Mouse (Mus musculus) liver, embryonic 14.5 days (tissue): ENCODE measurements at regions not wholly inside any gene's neighbourhood (a gene's known extent, or its start where the extent isn't known, plus 50 kb on each side); places are given as distances from the start of the nearest gene placed in this dataset.

Experiments used
- ATAC-seq: fragments of 200-750 bp; cut with Nextera tagmentation; 2 replicates; pipeline ENCODE4 v1.8.0; 2017; ENCODE audit warnings: moderate number of reproducible peaks, mild to moderate bottlenecking, moderate library complexity; ENCODE audit not compliant: insufficient read depth
- DNase-seq, 3 experiments: peaks; one replicate each; pipeline ENCODE4 v3.0.0-alpha.2; 2012 to 2013; ENCODE audit warnings: low read depth in 3 of 3, low spot score in 3 of 3
- H3K27ac ChIP-seq: fragments of 300-500 bp; sonication (generic); 2 replicates; pipeline ENCODE4 v1.5.1; 2014; ENCODE audit warnings: moderate library complexity, mild to moderate bottlenecking, control low read depth, inconsistent platforms
- H3K27me3 ChIP-seq: fragments of 300-500 bp; sonication (generic); 2 replicates; pipeline ENCODE4 v1.6.1; 2014; ENCODE audit warnings: mild to moderate bottlenecking, low read length, moderate library complexity; ENCODE audit not compliant: control insufficient read depth, insufficient read depth
- H3K36me3 ChIP-seq: fragments of 300-500 bp; sonication (generic); replicated peaks from 2 replicates; pipeline ENCODE4 v1.6.1; 2014; ENCODE audit warnings: low read depth; ENCODE audit not compliant: control insufficient read depth, insufficient read depth
- H3K4me1 ChIP-seq, 2 experiments: fragments of 200-500 bp in 1 of 2; fragments of 300-500 bp in 1 of 2; sonication (generic) in 1 of 2; replicated peaks; 2 replicates each; pipeline ENCODE4 v1.6.1; 2012 to 2014; ENCODE audit warnings: antibody characterized with exemption in 1 of 2, inconsistent platforms in 1 of 2, low read length in 1 of 2; ENCODE audit not compliant: control insufficient read depth in 2 of 2, insufficient read depth in 2 of 2
- H3K4me2 ChIP-seq: fragments of 300-500 bp; sonication (generic); 2 replicates; pipeline ENCODE4 v1.6.1; 2014; ENCODE audit warnings: low read depth, mild to moderate bottlenecking, control low read depth, moderate library complexity
- H3K4me3 ChIP-seq, 2 experiments: fragments of 200-500 bp in 1 of 2; fragments of 300-500 bp in 1 of 2; sonication (generic) in 1 of 2; 2 replicates each; pipeline ENCODE4 v1.5.1; 2012 to 2014; ENCODE audit warnings: low read depth in 2 of 2, low read length in 2 of 2, mild to moderate bottlenecking in 2 of 2, control low read depth in 1 of 2, inconsistent platforms in 1 of 2, moderate library complexity in 1 of 2; ENCODE audit not compliant: insufficient read depth in 1 of 2
- H3K9ac ChIP-seq: fragments of 300-500 bp; sonication (generic); replicated peaks from 2 replicates; pipeline ENCODE4 v1.6.1; 2014; ENCODE audit warnings: mild to moderate bottlenecking, control low read depth, moderate library complexity
- H3K9me3 ChIP-seq: fragments of 300-500 bp; sonication (generic); 2 replicates; pipeline ENCODE4 v1.6.1; 2016; ENCODE audit warnings: low read length, mixed read lengths; ENCODE audit not compliant: control insufficient read depth
- CTCF ChIP-seq: IDR thresholded peaks from 2 replicates; pipeline ENCODE4 v1.5.1; 2016; ENCODE audit warnings: antibody characterized with exemption, low read depth, control low read depth
- EP300 ChIP-seq: IDR thresholded peaks from 2 replicates; pipeline ENCODE4 v1.6.1; 2016; ENCODE audit warnings: antibody characterized with exemption, low read depth
- WGBS: fragments of 180-500 bp; shearing (Covaris S2); extraction: QIAGEN DNeasy Blood & Tissue Kit; methylation state at CpG from one replicate; pipeline ENCODE4 v1.1.7; 2014; ENCODE audit not compliant: insufficient replicate concordance; 5-methylcytosine and 5-hydroxymethylcytosine counted together

DNA sequence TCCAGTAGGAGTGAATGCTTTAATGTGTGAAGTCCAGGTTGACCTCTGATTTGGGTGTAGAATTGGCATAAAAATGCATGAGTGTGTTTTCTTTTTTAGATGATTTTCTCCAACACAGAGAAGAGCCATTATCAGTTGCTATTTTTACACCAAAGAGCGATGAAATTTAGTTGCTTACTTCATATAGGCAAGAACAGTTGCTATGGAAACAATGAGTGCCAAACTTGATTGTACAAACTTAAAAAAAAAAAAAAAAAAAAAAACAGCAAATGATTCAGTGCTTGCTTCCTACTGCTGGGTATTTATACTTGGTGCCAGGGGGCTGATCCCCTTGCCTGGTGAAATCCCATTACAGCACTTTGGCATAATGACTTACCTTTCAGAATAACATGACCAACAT, 268.0 kb downstream of the Sec23a start:
- WGBS: 55% methylated on average over 1 of the region's 1 CpGs
- DNase-seq: no peak
- TF ChIP-seq EP300: no peak
- no peak for TF ChIP-seq CTCF
- no peaks in the 10 kb centered on the region for H3K36me3 ChIP-seq
- no peaks in the 10 kb centered on the region for H3K4me1 ChIP-seq
- no peaks in the 10 kb centered on the region for H3K9me3 ChIP-seq
- H3K27me3 ChIP-seq: no peaks in the 10 kb centered on the region
- H3K27ac ChIP-seq: no peak overlapping the region
- no peak for ATAC-seq
- no peak overlapping the region for H3K4me2 ChIP-seq
- no peak overlapping the region for H3K4me3 ChIP-seq
- H3K9ac ChIP-seq: no peak overlapping the region

- H3K27me3 ChIP-seq: no peaks in the 10 kb centered on the region
- no peak overlapping the region for H3K4me3 ChIP-seq
- H3K36me3 ChIP-seq: no peaks in the 10 kb centered on the region
- H3K4me1 ChIP-seq: no peaks in the 10 kb centered on the region
- ATAC-seq (no peak), DNase-seq (no peak)
- no peak for TF ChIP-seq EP300
- TF ChIP-seq CTCF: no peak
- 19% methylated on average over 1 of the region's 1 CpGs for WGBS
- H3K27ac ChIP-seq: no peak overlapping the region
- no peaks in the 10 kb centered on the region for H3K9me3 ChIP-seq
- no peak overlapping the region for H3K4me2 ChIP-seq
- no peak overlapping the region for H3K9ac ChIP-seq
These were observed 283.7 kb downstream of the Sec23a start for GRCm38 (mm10) chr12:58728094-58728493.

GRCm38 (mm10) chr12:58727547-58727946, 284.3 kb downstream of the Sec23a start:
- H3K9me3 ChIP-seq: no peaks in the 10 kb centered on the region
- no peak overlapping the region for H3K4me2 ChIP-seq
- no peaks in the 10 kb centered on the region for H3K27me3 ChIP-seq
- no peak overlapping the region for H3K4me3 ChIP-seq
- H3K4me1 ChIP-seq: no peaks in the 10 kb centered on the region
- 67% methylated on average over 2 of the region's 2 CpGs for WGBS
- H3K36me3 ChIP-seq: no peaks in the 10 kb centered on the region
- H3K9ac ChIP-seq: no peak overlapping the region
- ATAC-seq (no peak), DNase-seq (no peak)
- H3K27ac ChIP-seq: no peak overlapping the region
- TF ChIP-seq CTCF (no peak), EP300 (no peak)

GRCm38 (mm10) chr12:58717908-58718307, 293.9 kb downstream of the Sec23a start:
- no peak overlapping the region for H3K4me2 ChIP-seq
- TF ChIP-seq EP300: no peak
- no peak for TF ChIP-seq CTCF
- no peak overlapping the region for H3K4me3 ChIP-seq
- no peak overlapping the region for H3K9ac ChIP-seq
- H3K27me3 ChIP-seq: no peaks in the 10 kb centered on the region
- WGBS: 67% methylated on average over 6 of the region's 6 CpGs
- H3K27ac ChIP-seq: no peak overlapping the region
- no peaks in the 10 kb centered on the region for H3K9me3 ChIP-seq
- no peaks in the 10 kb centered on the region for H3K4me1 ChIP-seq
- H3K36me3 ChIP-seq: no peaks in the 10 kb centered on the region
- ATAC-seq: no peak
- no peak for DNase-seq

DNA sequence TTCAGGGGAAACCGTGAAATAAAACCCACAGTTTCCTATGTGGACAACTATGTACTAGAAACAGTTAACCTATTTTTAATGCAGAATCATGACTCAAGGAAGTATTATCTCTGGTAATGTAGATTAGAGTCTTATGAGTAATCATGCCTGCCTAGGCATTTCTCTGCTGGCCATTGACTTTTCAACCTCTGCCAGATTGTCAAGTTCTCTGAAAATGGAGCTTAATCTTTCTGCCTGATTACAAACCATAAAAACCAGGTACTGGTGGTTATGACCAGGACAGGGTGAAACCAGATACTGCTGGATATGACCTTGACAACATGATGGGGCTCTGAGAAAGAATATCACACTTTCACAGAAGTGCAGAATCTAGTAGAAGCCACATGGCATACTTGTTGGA, 297.6 kb downstream of the Sec23a start:
- ATAC-seq (no peak), DNase-seq (no peak)
- Histone ChIP-seq H3K4me3 (no peak overlapping the region), H3K9me3 (no peaks in the 10 kb centered on the region), H3K9ac (no peak overlapping the region), H3K36me3 (no peaks in the 10 kb centered on the region), H3K4me1 (no peaks in the 10 kb centered on the region), H3K27me3 (no peaks in the 10 kb centered on the region), H3K27ac (no peak overlapping the region), H3K4me2 (no peak overlapping the region)
- TF ChIP-seq EP300 (no peak), CTCF (no peak)
- WGBS: 40% methylated on average over 1 of the region's 1 CpGs

- Histone ChIP-seq H3K9ac (no peak overlapping the region), H3K4me3 (no peak overlapping the region), H3K4me1 (no peaks in the 10 kb centered on the region), H3K27me3 (no peaks in the 10 kb centered on the region), H3K4me2 (no peak overlapping the region), H3K27ac (no peak overlapping the region), H3K9me3 (no peaks in the 10 kb centered on the region), H3K36me3 (no peaks in the 10 kb centered on the region)
- WGBS: 63% methylated on average over 5 of the region's 5 CpGs
- no peak for TF ChIP-seq EP300
- no peak for DNase-seq
- no peak for ATAC-seq
These were observed 316.1 kb downstream of the Sec23a start for GRCm38 (mm10) chr12:58695680-58696079.
